Mouse (Mus musculus) CH12.LX (cell line): ENCODE data around the gene Birc6. TPM values are rescaled to one million over a fixed set of nuclear protein-coding genes. Genes with fewer than 3 reads are reported as not detected.

Experiments used
- DNase-seq: peaks from one replicate; pipeline ENCODE4 v3.0.0-alpha.2; 2013; ENCODE audit errors: extremely low read depth
- H3K27ac ChIP-seq: 2 replicates; pipeline ENCODE4 v1.5.1; 2012; ENCODE audit warnings: low read depth, mild to moderate bottlenecking, control low read depth, moderate library complexity; ENCODE audit not compliant: insufficient read depth
- H3K27me3 ChIP-seq: replicated peaks from 2 replicates; pipeline ENCODE3; 2012; ENCODE audit warnings: inconsistent platforms
- H3K36me3 ChIP-seq, 2 experiments: replicated peaks in 1 of 2; 2 replicates each; pipeline versions ENCODE3 to v1.6.1; 2012; ENCODE audit warnings: inconsistent platforms in 1 of 2, low read length in 1 of 2, mild to moderate bottlenecking in 1 of 2, mixed read lengths in 1 of 2, moderate library complexity in 1 of 2; ENCODE audit not compliant: control insufficient read depth in 1 of 2, insufficient read depth in 1 of 2
- H3K4me1 ChIP-seq, 2 experiments: 2 replicates each; pipeline ENCODE4 v1.6.1; 2012; ENCODE audit warnings: inconsistent platforms in 1 of 2, moderate library complexity in 1 of 2; ENCODE audit not compliant: insufficient read depth in 2 of 2, control insufficient read depth in 1 of 2
- H3K4me2 ChIP-seq: 2 replicates; pipeline ENCODE4 v1.6.1; 2012; ENCODE audit warnings: low read depth, mild to moderate bottlenecking, control low read depth; ENCODE audit not compliant: poor library complexity, insufficient read depth, severe bottlenecking
- H3K4me3 ChIP-seq, 3 experiments: fragments of 150-350 bp in 1 of 3; sonication (generic) in 1 of 3; replicated peaks in 1 of 3; 2 replicates each; pipeline versions ENCODE3 to v1.5.1; 2011 to 2012; ENCODE audit warnings: low read depth in 2 of 3, low read length in 2 of 3, mild to moderate bottlenecking in 2 of 3, moderate library complexity in 2 of 3, control low read depth in 1 of 3, improper control_type of control experiment in 1 of 3, inconsistent platforms in 1 of 3, mixed read lengths in 1 of 3; ENCODE audit not compliant: poor library complexity in 1 of 3
- H3K79me2 ChIP-seq: replicated peaks from 2 replicates; pipeline ENCODE4 v1.6.1; 2012; ENCODE audit warnings: mild to moderate bottlenecking, moderate library complexity; ENCODE audit not compliant: control insufficient read depth, poor library complexity, insufficient read depth, severe bottlenecking; ENCODE audit errors: extremely low read depth
- H3K9ac ChIP-seq: 2 replicates; pipeline ENCODE4 v1.6.1; 2012; ENCODE audit warnings: low read depth, mild to moderate bottlenecking, control low read depth, moderate library complexity; ENCODE audit not compliant: insufficient read depth
- H3K9me3 ChIP-seq: replicated peaks from 2 replicates; pipeline ENCODE3; 2012; ENCODE audit warnings: low read length, inconsistent platforms, mixed read lengths
- BHLHE40 ChIP-seq: IDR thresholded peaks from 2 replicates; pipeline ENCODE4 v1.6.1; 2011; ENCODE audit warnings: mild to moderate bottlenecking, low read depth, low read length, improper control_type of control experiment
- CHD1 ChIP-seq: IDR thresholded peaks from 2 replicates; pipeline ENCODE4 v1.6.1; 2012; ENCODE audit warnings: low read depth, low read length, improper control_type of control experiment, inconsistent platforms
- CTCF ChIP-seq, 2 experiments: IDR thresholded peaks in 1 of 2; conservative IDR thresholded peaks in 1 of 2; 2 replicates each; pipeline ENCODE4 v1.5.1; 2011 to 2012; ENCODE audit warnings: low read depth in 2 of 2, low read length in 2 of 2, improper control_type of control experiment in 1 of 2, inconsistent platforms in 1 of 2, mild to moderate bottlenecking in 1 of 2, moderate library complexity in 1 of 2
- ELF1 ChIP-seq: IDR thresholded peaks from 2 replicates; pipeline ENCODE4 v1.6.1; 2014; ENCODE audit warnings: low read depth, mild to moderate bottlenecking, inconsistent platforms, low read length, improper control_type of control experiment
- ETS1 ChIP-seq: conservative IDR thresholded peaks from 2 replicates; pipeline ENCODE4 v1.6.1; 2012; ENCODE audit warnings: low read depth, mild to moderate bottlenecking, inconsistent platforms, low read length, improper control_type of control experiment, moderate library complexity
- HCFC1 ChIP-seq: IDR thresholded peaks from 2 replicates; pipeline ENCODE4 v1.6.1; 2012; ENCODE audit warnings: low read depth, mild to moderate bottlenecking, inconsistent platforms, low read length, improper control_type of control experiment
- JUN ChIP-seq: IDR thresholded peaks from 2 replicates; pipeline ENCODE4 v1.6.1; 2011; ENCODE audit warnings: low read depth, mild to moderate bottlenecking, low read length, improper control_type of control experiment, moderate library complexity; ENCODE audit not compliant: insufficient read depth
- KAT2A ChIP-seq: IDR thresholded peaks from 2 replicates; pipeline ENCODE4 v1.6.1; 2012; ENCODE audit warnings: low read length, improper control_type of control experiment, inconsistent platforms; ENCODE audit not compliant: insufficient replicate concordance
- MAFK ChIP-seq: IDR thresholded peaks from 2 replicates; pipeline ENCODE4 v1.6.1; 2011; ENCODE audit warnings: low read length, improper control_type of control experiment; ENCODE audit not compliant: insufficient replicate concordance
- MAZ ChIP-seq: IDR thresholded peaks from 2 replicates; pipeline ENCODE4 v1.6.1; 2012; ENCODE audit warnings: low read depth, mild to moderate bottlenecking, inconsistent platforms, low read length, improper control_type of control experiment, moderate library complexity
- MXI1 ChIP-seq: IDR thresholded peaks from 2 replicates; pipeline ENCODE4 v1.6.1; 2011; ENCODE audit warnings: mild to moderate bottlenecking, low read depth, low read length, improper control_type of control experiment
- MYC ChIP-seq: IDR thresholded peaks from 2 replicates; pipeline ENCODE4 v1.6.1; 2011; ENCODE audit warnings: low read depth, mild to moderate bottlenecking, improper control_type of control experiment, low read length
- NELFE ChIP-seq: IDR thresholded peaks from 2 replicates; pipeline ENCODE4 v1.6.1; 2011; ENCODE audit warnings: low read depth, low read length, improper control_type of control experiment
- POLR2A ChIP-seq: IDR thresholded peaks from 2 replicates; pipeline ENCODE4 v1.6.1; 2011; ENCODE audit warnings: low read depth, mild to moderate bottlenecking, improper control_type of control experiment, low read length
- RCOR1 ChIP-seq: conservative IDR thresholded peaks from 2 replicates; pipeline ENCODE4 v1.6.1; 2012; ENCODE audit warnings: low read depth, mild to moderate bottlenecking, inconsistent platforms, low read length, improper control_type of control experiment
- SIN3A ChIP-seq: IDR thresholded peaks from 2 replicates; pipeline ENCODE4 v1.6.1; 2012; ENCODE audit warnings: low read length, improper control_type of control experiment, inconsistent platforms
- TCF12 ChIP-seq: IDR thresholded peaks from 2 replicates; pipeline ENCODE4 v1.6.1; 2014; ENCODE audit warnings: low read depth, mild to moderate bottlenecking, inconsistent platforms, low read length, improper control_type of control experiment
- USF2 ChIP-seq: conservative IDR thresholded peaks from 2 replicates; pipeline ENCODE4 v1.6.1; 2011; ENCODE audit warnings: low read depth, low read length, improper control_type of control experiment
- ZKSCAN1 ChIP-seq: IDR thresholded peaks from 2 replicates; pipeline ENCODE4 v1.6.1; 2012; ENCODE audit warnings: low read depth, inconsistent platforms, low read length, improper control_type of control experiment, borderline replicate concordance
- ZNF384 ChIP-seq: IDR thresholded peaks from 2 replicates; pipeline ENCODE4 v1.6.1; 2012; ENCODE audit warnings: low read depth, low read length, improper control_type of control experiment, inconsistent platforms
- dilution Hi-C: fragments of 300-500 bp; cut with MboI; formaldehyde crosslinking; loops from 2 replicates; pipeline ENCODE4 v1.14.3; 2020; ENCODE audit warnings: low sequenced_read_pairs; ENCODE audit not compliant: extremely low pct_unique_long_range_greater_than_20kb, extremely low pct_ligation_motif_present
- in situ Hi-C: fragments of 300-500 bp; cut with MboI; formaldehyde crosslinking; loops from 3 replicates; pipeline ENCODE4 v1.14.3; 2019; ENCODE audit warnings: low sequenced_read_pairs, low pct_ligation_motif_present, low pct_unique_long_range_greater_than_20kb, mixed read lengths
- polyA plus RNA-seq: library from polyadenylated mRNA; unstranded; fragments of >175 nt; gene quantifications from 2 replicates; pipeline ENCODE4 v1.2.1, GENCODE M21; 2012; ENCODE audit warnings: low read depth; ENCODE audit not compliant: insufficient read length
- total RNA-seq, 2 experiments: library from RNA; depleted of rRNA; stranded (reverse); fragments of 300-350 nt in 1 of 2; fragments of >200 nt in 1 of 2; gene quantifications; 2 replicates each; pipeline ENCODE4 v1.2.3; 2012 to 2014

Birc6 gene
- total and polyA plus RNA-seq, 3 experiments, result 55.5 to 78.7 (median 57.2) TPM

DNA sequence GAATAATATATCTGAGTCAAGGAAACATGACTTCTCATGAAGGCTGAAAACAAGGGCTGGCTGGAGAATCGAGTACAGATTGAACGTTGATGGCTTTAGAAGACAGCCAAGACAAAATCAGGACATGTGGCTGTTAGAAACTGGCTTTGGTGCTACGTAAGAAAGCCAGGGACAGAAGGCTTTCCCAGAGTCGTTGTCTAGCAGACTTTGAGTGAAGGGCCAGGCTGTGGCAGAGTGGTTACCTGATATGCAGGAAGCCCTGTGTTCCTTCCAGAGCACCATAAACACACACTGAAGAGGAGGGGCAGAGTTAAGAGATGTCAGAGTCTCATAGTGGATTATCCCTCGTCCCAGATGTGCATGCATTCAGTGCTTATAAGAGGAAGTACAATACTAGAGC, 49.1 kb downstream of the Birc6 start:
- Histone ChIP-seq H3K4me2 (no peak overlapping the region), H3K9me3 (no peaks in the 10 kb centered on the region), H3K27ac (no peak overlapping the region), H3K9ac (no peak overlapping the region), H3K36me3 (peaks cover 22 to 58% of the 10 kb centered on the region in 2 experiments), H3K4me1 (no peaks in the 10 kb centered on the region)
- no peak for DNase-seq
- TF ChIP-seq JUN, result no peak
- no peak for TF ChIP-seq MXI1
- TF ChIP-seq CTCF (conservative IDR thresholded peaks at IDR 0.05 in 1 of 2, IDR thresholded peaks at IDR 0.05 in 1 of 2; ENCODE audit: low read depth in 2 of 2, low read length in 2 of 2), result no peak
- no peak for TF ChIP-seq POLR2A
- TF ChIP-seq NELFE, result no peak
- TF ChIP-seq MAFK, result no peak
- no peak for TF ChIP-seq CHD1
- no peak for TF ChIP-seq USF2
- TF ChIP-seq HCFC1, result no peak
- TF ChIP-seq SIN3A, result no peak
- no peak for TF ChIP-seq ELF1
- TF ChIP-seq ZKSCAN1, result no peak
- TF ChIP-seq, all 38 proteins: peak for 0
- dilution Hi-C loops (no loop called here), in situ Hi-C loops (no loop called here)
- no peak overlapping the region for H3K4me3 ChIP-seq
- H3K79me2 ChIP-seq, result 0 out of 2 replicates have a peak, but pooled peaks cover 6% of the 10 kb centered on the region
- no peaks in the 10 kb centered on the region for H3K27me3 ChIP-seq

DNA sequence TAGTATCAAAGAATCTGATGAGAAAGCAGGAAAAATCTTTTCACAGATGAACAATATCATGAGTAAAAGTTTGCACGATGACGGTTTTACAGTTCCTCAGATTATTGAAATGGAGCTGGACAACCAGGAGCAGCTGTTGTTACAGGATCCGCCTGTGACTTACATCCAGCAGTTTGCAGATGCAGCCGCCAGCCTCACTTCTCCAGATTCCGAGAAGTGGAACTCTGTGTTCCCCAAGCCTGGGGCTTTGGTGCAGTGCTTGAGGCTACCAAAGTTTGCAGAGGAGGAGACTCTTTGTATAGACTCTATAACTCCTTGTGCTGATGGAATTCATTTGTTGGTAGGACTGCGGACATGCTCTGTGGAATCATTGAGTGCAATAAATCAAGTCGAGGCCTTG, 51.5 kb downstream of the Birc6 start:
- dilution Hi-C loops, result no loop called here
- no peaks in the 10 kb centered on the region for H3K9me3 ChIP-seq
- H3K27me3 ChIP-seq, result no peaks in the 10 kb centered on the region
- H3K9ac ChIP-seq, result no peak overlapping the region
- no peak for TF ChIP-seq BHLHE40
- no peak for TF ChIP-seq ZKSCAN1
- TF ChIP-seq MAZ, result no peak
- no peak for TF ChIP-seq MYC
- no peak for TF ChIP-seq ZNF384
- no peak for TF ChIP-seq RCOR1
- no peak for TF ChIP-seq TCF12
- TF ChIP-seq KAT2A, result no peak
- no peak for TF ChIP-seq ETS1
- TF ChIP-seq USF2, result no peak
- DNase-seq, result no peak
- H3K4me3 ChIP-seq, result no peak overlapping the region
- H3K4me1 ChIP-seq, result no peaks in the 10 kb centered on the region
- H3K4me2 ChIP-seq, result no peak overlapping the region
- no peak overlapping the region for H3K27ac ChIP-seq
- peaks cover 20% of the 10 kb centered on the region for H3K79me2 ChIP-seq
- H3K36me3 ChIP-seq, result peaks cover 22 to 53% of the 10 kb centered on the region in 2 experiments
- in situ Hi-C loops, result no loop called here
